Mouse (Mus musculus): ENCODE measurements at regions not wholly inside any gene's neighbourhood (a gene's known extent, or its start where the extent isn't known, plus 50 kb on each side); places are given as distances from the start of the nearest gene placed in this dataset.

DNA sequence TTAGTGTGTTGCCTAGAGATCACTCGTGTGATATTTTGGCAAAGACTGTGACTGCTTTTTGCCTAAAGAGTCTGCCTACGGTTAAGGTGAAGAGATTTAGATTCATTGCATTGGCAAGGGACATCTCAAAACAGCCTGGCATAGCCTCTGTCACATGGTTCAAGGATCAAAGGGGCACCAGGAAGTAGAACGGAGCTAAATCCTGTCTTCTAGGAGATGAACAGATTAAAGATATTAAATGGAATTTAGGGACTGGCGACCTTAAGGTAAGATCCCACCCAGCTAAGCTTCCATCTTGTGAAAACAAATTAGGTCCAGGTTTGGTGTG is 87.7 kb upstream of the Slc22a12 start:
- TF ChIP-seq MAZ (IDR thresholded peaks at IDR 0.05; ENCODE audit: low read depth, low read length), result no peak
- TF ChIP-seq POLR2A (IDR thresholded peaks at IDR 0.05; ENCODE audit: low read depth, low read length), result no peak
- no peak for TF ChIP-seq CTCF (conservative IDR thresholded peaks at IDR 0.05 in 1 of 2, IDR thresholded peaks at IDR 0.05 in 1 of 2; ENCODE audit: low read depth in 2 of 2, low read length in 2 of 2)
- no peak for TF ChIP-seq HCFC1 (IDR thresholded peaks at IDR 0.05; ENCODE audit: low read depth, low read length)
- TF ChIP-seq USF1 (IDR thresholded peaks at IDR 0.05; ENCODE audit: low read depth, low read length), result no peak
- no peak for TF ChIP-seq TBP (conservative IDR thresholded peaks at IDR 0.05; ENCODE audit: low read depth, low read length)
- no peak for TF ChIP-seq USF2 (conservative IDR thresholded peaks at IDR 0.05; ENCODE audit: low read depth, low read length)
- TF ChIP-seq MAX (IDR thresholded peaks at IDR 0.05; ENCODE audit: low read length), result no peak

All from CH12.LX (cell line).